Mouse (Mus musculus) intestine, postnatal 0 days (tissue): Measurements from ENCODE around the gene Tnpo2. TPM values are rescaled to one million over a fixed set of nuclear protein-coding genes. Genes with fewer than 3 reads are reported as not detected.

ENCODE experiments used
- ATAC-seq: fragments of 200-750 bp; cut with Nextera tagmentation; 2 replicates; pipeline ENCODE4 v1.8.0; 2017; ENCODE audit warnings: mild to moderate bottlenecking, moderate TSS enrichment, moderate library complexity
- H3K27ac ChIP-seq: fragments of 300-500 bp; sonication (generic); 2 replicates; pipeline ENCODE4 v1.5.1; 2014; ENCODE audit warnings: mild to moderate bottlenecking, low read depth, low read length, moderate library complexity
- H3K27me3 ChIP-seq: fragments of 300-500 bp; sonication (generic); replicated peaks from 2 replicates; pipeline ENCODE4 v1.6.1; 2014; ENCODE audit warnings: low read length, mixed read lengths; ENCODE audit not compliant: control insufficient read depth, insufficient read depth
- H3K36me3 ChIP-seq: fragments of 300-500 bp; sonication (generic); 2 replicates; pipeline ENCODE4 v1.6.1; 2014; ENCODE audit warnings: mild to moderate bottlenecking, moderate library complexity; ENCODE audit not compliant: control insufficient read depth, insufficient read depth
- H3K4me1 ChIP-seq: fragments of 300-500 bp; sonication (generic); replicated peaks from 2 replicates; pipeline ENCODE4 v1.6.1; 2014; ENCODE audit warnings: antibody characterized with exemption, low read length, mixed read lengths; ENCODE audit not compliant: control insufficient read depth, insufficient read depth
- H3K4me2 ChIP-seq: fragments of 300-500 bp; sonication (generic); replicated peaks from 2 replicates; pipeline ENCODE4 v1.6.1; 2014; ENCODE audit warnings: low read depth, mild to moderate bottlenecking, moderate library complexity
- H3K4me3 ChIP-seq: fragments of 300-500 bp; sonication (generic); 2 replicates; pipeline ENCODE4 v1.5.1; 2014; ENCODE audit warnings: low read depth, low read length
- H3K9ac ChIP-seq: fragments of 300-500 bp; sonication (generic); 2 replicates; pipeline ENCODE4 v1.6.1; 2014; ENCODE audit warnings: mild to moderate bottlenecking, low read depth, low read length
- H3K9me3 ChIP-seq: fragments of 300-500 bp; sonication (generic); 2 replicates; pipeline ENCODE4 v1.6.1; 2016; ENCODE audit warnings: mixed run types; ENCODE audit not compliant: control insufficient read depth
- CTCF ChIP-seq: sonication (generic); IDR thresholded peaks from 2 replicates; pipeline ENCODE4 v1.5.1; 2016; ENCODE audit warnings: low read depth, mild to moderate bottlenecking, control low read depth, antibody characterized with exemption, moderate library complexity
- WGBS: fragments of 180-500 bp; shearing (Covaris S2); extraction: QIAGEN DNeasy Blood & Tissue Kit; methylation state at CpG from one replicate; pipeline ENCODE4 v1.1.7; 2014; 5-methylcytosine and 5-hydroxymethylcytosine counted together
- polyA plus RNA-seq: library from polyadenylated mRNA; unstranded; fragments of >200 nt; fragmentation: Nextera tagmentation; extraction: Ambion mirVana; gene quantifications from 2 replicates; pipeline ENCODE4 v1.2.1, GENCODE M21; 2015

The Tnpo2 gene
- polyA plus RNA-seq, result 9.8 and 10.9 TPM in 2 replicates

DNA sequence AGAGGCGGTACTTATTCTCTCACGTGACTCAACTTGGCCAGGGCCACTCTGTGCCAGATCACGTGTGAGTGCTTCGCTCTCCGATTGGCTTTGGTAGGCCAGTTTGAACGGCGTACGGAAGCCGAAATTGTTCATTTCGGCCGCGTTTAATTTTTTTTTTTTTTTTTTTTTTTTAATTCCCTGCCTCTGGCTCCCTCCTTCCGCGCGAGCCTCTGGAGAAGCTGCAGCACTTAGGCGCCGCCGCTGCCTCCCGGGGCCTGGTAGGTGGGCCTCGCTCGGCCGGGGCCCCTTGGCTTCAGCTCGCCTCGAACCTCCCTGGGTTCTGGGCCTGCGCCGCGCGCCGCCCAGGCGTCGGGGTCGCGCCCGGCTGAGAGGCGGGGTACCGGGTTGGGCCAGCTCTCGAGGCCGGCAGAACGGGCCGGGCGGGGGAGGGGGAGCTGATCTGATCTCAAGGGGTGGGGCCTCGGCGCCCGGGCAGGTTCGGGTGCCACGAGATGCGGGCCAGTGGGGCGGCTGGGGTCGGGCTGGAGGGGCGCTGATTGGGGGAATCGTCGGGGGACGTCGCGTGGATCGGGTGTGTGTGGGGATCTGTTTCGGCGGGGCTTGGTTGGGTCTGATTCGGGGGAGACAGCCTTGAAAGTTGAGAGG lies at the start of gene Tnpo2:
Tnpo2 (plus strand) TSS at position 198 of the 648 bp plus-strand sequence.
- peak; percentile 89 for ATAC-seq
- H3K36me3 ChIP-seq, result peaks cover 21% of the 10 kb centered on the region
- peak within 1 kb of the TSS; percentile 89 for H3K9ac ChIP-seq
- H3K4me3 ChIP-seq, result peak within 1 kb of the TSS; percentile 88
- under 1% methylated on average over 55 of the region's 59 CpGs for WGBS
- H3K27ac ChIP-seq, result peak within 1 kb of the TSS; percentile 96
- H3K9me3 ChIP-seq, result no peaks in the 10 kb centered on the region
- H3K4me2 ChIP-seq, result peak within 1 kb of the TSS; percentile 94
- TF ChIP-seq CTCF, result no peak
- H3K27me3 ChIP-seq, result no peaks in the 10 kb centered on the region
- peaks cover 5% of the 10 kb centered on the region; the same call in 1 of the 2 replicates for H3K4me1 ChIP-seq

DNA sequence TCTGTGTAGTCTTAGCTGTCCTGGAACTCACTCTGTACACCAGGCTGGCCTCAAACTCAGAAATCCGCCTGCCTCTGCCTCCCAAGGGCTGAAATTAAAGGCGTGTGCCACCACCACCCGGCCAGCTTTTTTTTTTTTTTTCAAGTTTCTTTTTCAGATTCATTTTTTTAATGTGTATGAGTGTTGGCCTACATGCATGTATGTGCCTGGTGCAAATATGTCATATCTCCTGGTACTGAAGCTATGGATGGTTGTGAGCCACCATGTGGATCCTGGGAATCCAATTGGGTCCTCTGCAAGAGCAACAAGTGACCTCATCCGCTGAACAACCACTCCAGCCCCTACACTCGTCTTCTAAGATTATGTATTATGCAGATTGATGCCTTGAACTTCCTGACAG lies 49.3 kb upstream of the Tnpo2 start:
- no peaks in the 10 kb centered on the region for H3K9me3 ChIP-seq
- H3K4me2 ChIP-seq, result no peak overlapping the region; the same call in 1 of the 2 replicates
- no peaks in the 10 kb centered on the region for H3K27me3 ChIP-seq
- H3K4me1 ChIP-seq, result 0 out of 2 replicates have a peak, but pooled peaks cover 11% of the 10 kb centered on the region
- no peak overlapping the region for H3K9ac ChIP-seq
- WGBS, result 69% methylated on average over 5 of the region's 5 CpGs
- no peak overlapping the region for H3K4me3 ChIP-seq
- H3K27ac ChIP-seq, result no peak overlapping the region; the same call in 1 of the 2 replicates
- H3K36me3 ChIP-seq, result no peaks in the 10 kb centered on the region
- ATAC-seq, result no peak
- no peak for TF ChIP-seq CTCF

DNA sequence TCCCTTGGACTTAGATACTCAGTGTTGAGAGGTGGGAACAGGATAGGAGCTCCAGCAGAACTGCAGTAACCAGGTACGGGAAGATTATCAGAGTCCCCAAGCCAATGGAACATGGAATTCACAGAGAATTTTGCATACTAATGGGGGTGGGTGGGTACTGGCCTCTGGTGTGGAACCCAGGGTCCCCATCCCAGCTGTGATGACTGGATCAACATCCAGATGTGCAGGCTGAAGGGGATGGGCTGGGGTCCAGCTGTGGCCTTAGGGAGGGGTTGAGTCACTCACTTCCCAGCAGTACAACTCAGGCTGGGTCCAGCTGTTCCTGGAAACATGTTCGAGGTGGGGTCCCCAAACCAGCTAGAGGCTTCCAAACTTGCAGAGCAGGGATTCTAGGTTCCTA lies 48.8 kb upstream of the Tnpo2 start:
- no peaks in the 10 kb centered on the region for H3K27me3 ChIP-seq
- no peak overlapping the region for H3K4me3 ChIP-seq
- H3K36me3 ChIP-seq, result no peaks in the 10 kb centered on the region
- H3K4me2 ChIP-seq, result no peak overlapping the region
- no peak for TF ChIP-seq CTCF
- no peaks in the 10 kb centered on the region for H3K9me3 ChIP-seq
- 0 out of 2 replicates have a peak, but pooled peaks cover 11% of the 10 kb centered on the region for H3K4me1 ChIP-seq
- no peak overlapping the region for H3K27ac ChIP-seq
- 61% methylated on average over 2 of the region's 2 CpGs for WGBS
- no peak overlapping the region for H3K9ac ChIP-seq
- no peak for ATAC-seq

- peak overlapping the region; percentile 40 for H3K4me3 ChIP-seq
- peaks cover 2% of the 10 kb centered on the region; the same call in 1 of the 2 replicates for H3K36me3 ChIP-seq
- no peak for TF ChIP-seq CTCF
- no peaks in the 10 kb centered on the region for H3K9me3 ChIP-seq
- ATAC-seq, result peak; percentile 14; the same call in 1 of the 2 replicates
- no peaks in the 10 kb centered on the region for H3K27me3 ChIP-seq
- no peak overlapping the region for H3K9ac ChIP-seq
- WGBS, result 10% methylated on average over 15 of the region's 15 CpGs
- H3K27ac ChIP-seq, result peak overlapping the region; percentile 89
- H3K4me1 ChIP-seq, result 0 out of 2 replicates have a peak, but pooled peaks cover 10% of the 10 kb centered on the region
- peak overlapping the region; percentile 68 for H3K4me2 ChIP-seq
Observed at GRCm38 (mm10) chr8:84989311-84989731, 47.4 kb upstream of the Tnpo2 start.

DNA sequence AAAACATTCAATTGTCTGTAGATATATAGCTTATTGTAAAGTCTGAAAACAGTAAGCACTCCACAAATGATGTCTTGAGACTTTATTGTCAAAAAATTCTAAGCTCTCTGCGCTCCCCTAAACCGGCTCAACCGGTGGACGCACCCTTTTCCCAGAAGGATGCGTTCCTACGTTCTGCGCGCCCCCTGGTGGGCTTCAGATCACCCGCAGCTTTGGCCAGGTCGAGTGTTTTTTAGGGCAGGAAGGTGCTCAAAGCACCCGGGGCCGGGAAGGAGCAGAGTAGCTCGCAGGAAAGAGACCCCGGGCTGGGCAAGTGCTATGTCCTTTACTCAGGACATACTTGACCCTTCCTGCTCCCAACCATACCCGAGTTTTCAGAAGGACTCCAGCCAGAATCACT lies 46.9 kb upstream of the Tnpo2 start:
- TF ChIP-seq CTCF, result peak; percentile 94
- Histone ChIP-seq H3K4me1 (0 out of 2 replicates have a peak, but pooled peaks cover 5% of the 10 kb centered on the region), H3K9me3 (no peaks in the 10 kb centered on the region), H3K27ac (peak overlapping the region; percentile 89), H3K36me3 (peaks cover 7% of the 10 kb centered on the region; the same call in 1 of the 2 replicates), H3K27me3 (no peaks in the 10 kb centered on the region), H3K9ac (peak overlapping the region; percentile 38; the same call in 1 of the 2 replicates), H3K4me2 (peak overlapping the region; percentile 68), H3K4me3 (peak overlapping the region; percentile 40)
- under 1% methylated on average over 15 of the region's 15 CpGs for WGBS
- ATAC-seq, result peak; percentile 54

DNA sequence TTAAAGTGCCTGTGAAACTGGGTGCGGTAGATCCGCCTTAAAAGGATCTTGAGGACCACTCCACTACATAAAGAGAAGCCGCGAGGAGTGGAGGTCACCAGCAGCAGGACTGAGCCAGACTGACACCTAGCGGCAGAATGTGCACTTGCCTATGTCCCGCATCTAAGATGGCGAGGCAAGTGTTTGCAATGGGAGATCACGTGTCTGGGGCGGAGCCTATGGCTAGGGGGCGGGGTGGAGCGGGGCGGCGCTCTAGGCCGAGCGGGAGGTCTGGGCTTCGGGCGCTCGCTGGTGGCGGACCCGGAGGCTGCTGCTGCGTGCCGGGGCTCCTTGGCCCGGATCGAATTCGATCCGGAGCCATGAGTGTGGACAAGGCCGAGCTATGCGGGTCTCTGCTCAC lies 46.4 kb upstream of the Tnpo2 start, which contains the start of gene Hook2:
Hook2 (plus strand) TSS at position 255 of the 400 bp plus-strand sequence.
- 0% methylated on average over 28 of the region's 28 CpGs for WGBS
- peak; percentile 97 for TF ChIP-seq CTCF
- H3K27me3 ChIP-seq, result no peaks in the 10 kb centered on the region
- peak; percentile 84 for ATAC-seq
- H3K27ac ChIP-seq, result peak within 1 kb of the TSS; percentile 89
- H3K4me2 ChIP-seq, result peak within 1 kb of the TSS; percentile 68
- peak within 1 kb of the TSS; percentile 40 for H3K4me3 ChIP-seq
- H3K36me3 ChIP-seq, result peaks cover 11% of the 10 kb centered on the region; the same call in 1 of the 2 replicates
- H3K9me3 ChIP-seq, result no peaks in the 10 kb centered on the region
- H3K9ac ChIP-seq, result peak within 1 kb of the TSS; percentile 38
- H3K4me1 ChIP-seq, result 0 out of 2 replicates have a peak, but pooled peaks cover 4% of the 10 kb centered on the region
